Mouse (Mus musculus) frontal cortex, adult 2 months (tissue): ENCODE results near the gene Carmil1. TPM values are rescaled to one million over a fixed set of nuclear protein-coding genes. Genes with fewer than 3 reads are reported as not detected.

Source experiments
- DNase-seq, 2 experiments: peaks; one replicate each; pipeline ENCODE4 v3.0.0; 2022; ENCODE audit warnings: low spot score in 1 of 2; ENCODE audit errors: extremely low spot score in 1 of 2
- polyA plus RNA-seq: library from polyadenylated mRNA; depleted of rRNA; stranded (reverse); fragments of >200 nt; gene quantifications from 2 replicates; pipeline ENCODE4 v1.2.3, GENCODE M21; 2012

Carmil1 gene
- polyA plus RNA-seq, 1 experiment = 36.1 TPM

GRCm38 (mm10) chr13:24062770-24063169 is 217.8 kb downstream of the Carmil1 start:
- no peak for DNase-seq

GRCm38 (mm10) chr13:24055072-24055869 is 225.3 kb downstream of the Carmil1 start:
- DNase-seq = no peak

- no peak for DNase-seq
Observed at GRCm38 (mm10) chr13:24051496-24051895, 229.1 kb downstream of the Carmil1 start.

GRCm38 (mm10) chr13:24050330-24050729 is 230.3 kb downstream of the Carmil1 start:
- DNase-seq = peak in 1 of 2 experiments; percentile 23

- DNase-seq = peak; percentile 74 to 80
Observed at GRCm38 (mm10) chr13:24049267-24050034, 231.1 kb downstream of the Carmil1 start.

GRCm38 (mm10) chr13:24048611-24049010 is 232.0 kb downstream of the Carmil1 start:
- DNase-seq = peak in 1 of 2 experiments; percentile 27

- DNase-seq = no peak
Observed at GRCm38 (mm10) chr13:24045271-24045670, 235.3 kb downstream of the Carmil1 start.

- no peak for DNase-seq
Observed at GRCm38 (mm10) chr13:24040221-24040620, 240.4 kb downstream of the Carmil1 start.

GRCm38 (mm10) chr13:24037502-24037901 is 243.1 kb downstream of the Carmil1 start:
- DNase-seq = peak in 1 of 2 experiments; percentile 13

- DNase-seq = no peak
Observed at GRCm38 (mm10) chr13:24036150-24036549, 244.4 kb downstream of the Carmil1 start.

- peak in 1 of 2 experiments; percentile 65 for DNase-seq
Observed at GRCm38 (mm10) chr13:24027191-24028170, 253.1 kb downstream of the Carmil1 start.

- no peak for DNase-seq
Observed at GRCm38 (mm10) chr13:24018515-24018914, 262.1 kb downstream of the Carmil1 start.

- DNase-seq = no peak
Observed at GRCm38 (mm10) chr13:24005528-24005927, 275.1 kb downstream of the Carmil1 start.

GRCm38 (mm10) chr13:24001797-24002196 is 278.8 kb downstream of the Carmil1 start:
- no peak for DNase-seq

- DNase-seq = no peak
Observed at GRCm38 (mm10) chr13:24001081-24001480, 279.5 kb downstream of the Carmil1 start.

GRCm38 (mm10) chr13:23998826-23999225 is 281.8 kb downstream of the Carmil1 start:
- no peak for DNase-seq

GRCm38 (mm10) chr13:23994756-23995155 is 285.8 kb downstream of the Carmil1 start:
- no peak for DNase-seq

- DNase-seq = no peak
Observed at GRCm38 (mm10) chr13:23994024-23994423, 286.6 kb downstream of the Carmil1 start.

- peak in 1 of 2 experiments; percentile 20 for DNase-seq
Observed at GRCm38 (mm10) chr13:23990928-23991327, 289.7 kb downstream of the Carmil1 start, which contains the start of gene Scgn. Scgn (minus strand) TSS chr13:23991214.

GRCm38 (mm10) chr13:23990451-23990850 is 290.1 kb downstream of the Carmil1 start:
- DNase-seq = no peak
